Mouse (Mus musculus): ENCODE results near the gene Olfr1298. TPM values are rescaled to one million over a fixed set of nuclear protein-coding genes. Genes with fewer than 3 reads are reported as not detected.

Gene Olfr1298
- total RNA-seq (2014; rRNA removed; ENCODE audit: low replicate concordance) (not detected in 2 replicates), polyA plus RNA-seq (2015; fragmentation: Nextera tagmentation; extraction: Ambion mirVana) (not detected in 2 replicates)

- no peaks in the 10 kb centered on the region for H3K4me1 ChIP-seq (ENCODE audit: control insufficient read depth, insufficient read depth)
- WGBS: 67% methylated on average over 1 of the region's 1 CpGs
- DNase-seq (ENCODE audit: low spot score): no peak
- no peak within 1 kb of the TSS for H3K4me2 ChIP-seq (ENCODE audit: low read depth, low read length)
- H3K36me3 ChIP-seq (replicated peaks; ENCODE audit: control insufficient read depth, insufficient read depth, low read length): no peaks in the 10 kb centered on the region
- no peak for ATAC-seq (ENCODE audit: insufficient read depth, low read depth)
- TF ChIP-seq EP300 (IDR thresholded peaks at IDR 0.05; ENCODE audit: low read depth) (no peak), CTCF (IDR thresholded peaks at IDR 0.05; ENCODE audit: low read depth) (no peak)
- H3K9ac ChIP-seq (replicated peaks; ENCODE audit: low read depth, low read length): no peak within 1 kb of the TSS
- no peaks in the 10 kb centered on the region for H3K27me3 ChIP-seq (ENCODE audit: control insufficient read depth, insufficient read depth, low read length)
- H3K27ac ChIP-seq (ENCODE audit: low read depth): no peak within 1 kb of the TSS
- no peak within 1 kb of the TSS for H3K4me3 ChIP-seq (ENCODE audit: low read depth, low read length)
- no peaks in the 10 kb centered on the region for H3K9me3 ChIP-seq (replicated peaks; ENCODE audit: control insufficient read depth, low read length)
These were observed at the start of gene Olfr1298 for GRCm38 (mm10) chr2:111649101-111649500. Gene Olfr1298 (minus strand): TSS chr2:111649201.

GRCm38 (mm10) chr2:111661119-111661518 is 12.1 kb upstream of the Olfr1298 start, which contains the start of gene Olfr1299:
Gene Olfr1299 (plus strand): TSS chr2:111661419.
- Histone ChIP-seq H3K36me3 (replicated peaks; ENCODE audit: control insufficient read depth, insufficient read depth, low read length) (no peaks in the 10 kb centered on the region), H3K27ac (ENCODE audit: low read depth) (no peak within 1 kb of the TSS), H3K9me3 (replicated peaks; ENCODE audit: control insufficient read depth, low read length) (no peaks in the 10 kb centered on the region), H3K4me1 (ENCODE audit: control insufficient read depth, insufficient read depth) (no peaks in the 10 kb centered on the region), H3K27me3 (ENCODE audit: control insufficient read depth, insufficient read depth, low read length) (no peaks in the 10 kb centered on the region), H3K9ac (replicated peaks; ENCODE audit: low read depth, low read length) (no peak within 1 kb of the TSS), H3K4me3 (ENCODE audit: low read depth, low read length) (no peak within 1 kb of the TSS), H3K4me2 (ENCODE audit: low read depth, low read length) (no peak within 1 kb of the TSS)
- TF ChIP-seq EP300 (IDR thresholded peaks at IDR 0.05; ENCODE audit: low read depth) (no peak), CTCF (IDR thresholded peaks at IDR 0.05; ENCODE audit: low read depth) (no peak)
- ATAC-seq (ENCODE audit: insufficient read depth, low read depth): no peak
- 73% methylated on average over 4 of the region's 4 CpGs for WGBS
- DNase-seq (ENCODE audit: low spot score): no peak

GRCm38 (mm10) chr2:111626397-111626796 is 22.6 kb downstream of the Olfr1298 start, which contains the start of gene Olfr1297:
Gene Olfr1297 (minus strand): TSS chr2:111626497.
- 62% methylated on average over 1 of the region's 1 CpGs for WGBS
- H3K9me3 ChIP-seq (replicated peaks; ENCODE audit: control insufficient read depth, low read length): no peaks in the 10 kb centered on the region
- DNase-seq (ENCODE audit: low spot score) (no peak), ATAC-seq (ENCODE audit: insufficient read depth, low read depth) (no peak)
- no peak within 1 kb of the TSS for H3K4me2 ChIP-seq (ENCODE audit: low read depth, low read length)
- H3K4me3 ChIP-seq (ENCODE audit: low read depth, low read length): no peak within 1 kb of the TSS
- H3K27me3 ChIP-seq (ENCODE audit: control insufficient read depth, insufficient read depth, low read length): no peaks in the 10 kb centered on the region
- H3K9ac ChIP-seq (replicated peaks; ENCODE audit: low read depth, low read length): no peak within 1 kb of the TSS
- no peaks in the 10 kb centered on the region for H3K4me1 ChIP-seq (ENCODE audit: control insufficient read depth, insufficient read depth)
- no peaks in the 10 kb centered on the region for H3K36me3 ChIP-seq (replicated peaks; ENCODE audit: control insufficient read depth, insufficient read depth, low read length)
- no peak within 1 kb of the TSS for H3K27ac ChIP-seq (ENCODE audit: low read depth)
- TF ChIP-seq CTCF (IDR thresholded peaks at IDR 0.05; ENCODE audit: low read depth) (no peak), EP300 (IDR thresholded peaks at IDR 0.05; ENCODE audit: low read depth) (no peak)

Other genes with a start within 250 kb of the Olfr1298 start
- gene Olfr1286, start 226.1 kb downstream of the Olfr1298 start, total RNA-seq (2014; rRNA removed; ENCODE audit: low replicate concordance): not detected in 2 replicates
- not detected in 2 replicates for gene Olfr1286, start 226.1 kb downstream of the Olfr1298 start, polyA plus RNA-seq (2015; fragmentation: Nextera tagmentation; extraction: Ambion mirVana)
- gene Olfr1287, start 200.1 kb downstream of the Olfr1298 start, total RNA-seq (2014; rRNA removed; ENCODE audit: low replicate concordance): not detected in 2 replicates
- not detected in 2 replicates for gene Olfr1287, start 200.1 kb downstream of the Olfr1298 start, polyA plus RNA-seq (2015; fragmentation: Nextera tagmentation; extraction: Ambion mirVana)
- not detected in 2 replicates for gene Olfr1288, start 175.1 kb downstream of the Olfr1298 start, total RNA-seq (2014; rRNA removed; ENCODE audit: low replicate concordance)
- not detected in 2 replicates for gene Olfr1288, start 175.1 kb downstream of the Olfr1298 start, polyA plus RNA-seq (2015; fragmentation: Nextera tagmentation; extraction: Ambion mirVana)
- gene Olfr1289, start 168.4 kb downstream of the Olfr1298 start, total RNA-seq (2014; rRNA removed; ENCODE audit: low replicate concordance): not detected in 2 replicates
- gene Olfr1289, start 168.4 kb downstream of the Olfr1298 start, polyA plus RNA-seq (2015; fragmentation: Nextera tagmentation; extraction: Ambion mirVana): not detected in 2 replicates
- not detected in 2 replicates for gene Olfr1290, start 155.4 kb downstream of the Olfr1298 start, total RNA-seq (2014; rRNA removed; ENCODE audit: low replicate concordance)
- not detected in 2 replicates for gene Olfr1290, start 155.4 kb downstream of the Olfr1298 start, polyA plus RNA-seq (2015; fragmentation: Nextera tagmentation; extraction: Ambion mirVana)
- gene Olfr1291-ps1, start 152.0 kb downstream of the Olfr1298 start, total RNA-seq (2014; rRNA removed; ENCODE audit: low replicate concordance): not detected in 2 replicates
- gene Olfr1291-ps1, start 152.0 kb downstream of the Olfr1298 start, polyA plus RNA-seq (2015; fragmentation: Nextera tagmentation; extraction: Ambion mirVana): not detected in 2 replicates
- gene Olfr1293-ps, start 124.0 kb downstream of the Olfr1298 start, total RNA-seq (2014; rRNA removed; ENCODE audit: low replicate concordance): not detected in 2 replicates
- not detected in 2 replicates for gene Olfr1293-ps, start 124.0 kb downstream of the Olfr1298 start, polyA plus RNA-seq (2015; fragmentation: Nextera tagmentation; extraction: Ambion mirVana)
- not detected in 2 replicates for gene Olfr1294, start 108.9 kb downstream of the Olfr1298 start, total RNA-seq (2014; rRNA removed; ENCODE audit: low replicate concordance)
- gene Olfr1294, start 108.9 kb downstream of the Olfr1298 start, polyA plus RNA-seq (2015; fragmentation: Nextera tagmentation; extraction: Ambion mirVana): not detected in 2 replicates
- gene Olfr1295, start 79.5 kb downstream of the Olfr1298 start, total RNA-seq (2014; rRNA removed; ENCODE audit: low replicate concordance): not detected in 2 replicates
- not detected in 2 replicates for gene Olfr1295, start 79.5 kb downstream of the Olfr1298 start, polyA plus RNA-seq (2015; fragmentation: Nextera tagmentation; extraction: Ambion mirVana)
- gene Olfr1297, start 22.7 kb downstream of the Olfr1298 start, total RNA-seq (2014; rRNA removed; ENCODE audit: low replicate concordance): not detected in 2 replicates
- not detected in 2 replicates for gene Olfr1297, start 22.7 kb downstream of the Olfr1298 start, polyA plus RNA-seq (2015; fragmentation: Nextera tagmentation; extraction: Ambion mirVana)
- not detected in 2 replicates for gene Olfr1299, start 12.2 kb upstream of the Olfr1298 start, total RNA-seq (2014; rRNA removed; ENCODE audit: low replicate concordance)
- gene Olfr1299, start 12.2 kb upstream of the Olfr1298 start, polyA plus RNA-seq (2015; fragmentation: Nextera tagmentation; extraction: Ambion mirVana): not detected in 2 replicates
- gene Olfr1301, start 101.8 kb upstream of the Olfr1298 start, total RNA-seq (2014; rRNA removed; ENCODE audit: low replicate concordance): not detected in 2 replicates
- gene Olfr1301, start 101.8 kb upstream of the Olfr1298 start, polyA plus RNA-seq (2015; fragmentation: Nextera tagmentation; extraction: Ambion mirVana): not detected in 2 replicates
- gene Olfr1302, start 128.2 kb upstream of the Olfr1298 start, total RNA-seq (2014; rRNA removed; ENCODE audit: low replicate concordance): not detected in 2 replicates
- gene Olfr1302, start 128.2 kb upstream of the Olfr1298 start, polyA plus RNA-seq (2015; fragmentation: Nextera tagmentation; extraction: Ambion mirVana): not detected in 2 replicates
- not detected in 2 replicates for gene Olfr1303, start 171.1 kb upstream of the Olfr1298 start, total RNA-seq (2014; rRNA removed; ENCODE audit: low replicate concordance)
- not detected in 2 replicates for gene Olfr1303, start 171.1 kb upstream of the Olfr1298 start, polyA plus RNA-seq (2015; fragmentation: Nextera tagmentation; extraction: Ambion mirVana)
- gene Olfr1305, start 227.9 kb upstream of the Olfr1298 start, total RNA-seq (2014; rRNA removed; ENCODE audit: low replicate concordance): not detected in 2 replicates
- not detected in 2 replicates for gene Olfr1305, start 227.9 kb upstream of the Olfr1298 start, polyA plus RNA-seq (2015; fragmentation: Nextera tagmentation; extraction: Ambion mirVana)

All from heart, postnatal 0 days (tissue).